Mouse (Mus musculus): ENCODE data around the gene Myh6. TPM values are rescaled to one million over a fixed set of nuclear protein-coding genes. Genes with fewer than 3 reads are reported as not detected.
"Not testable (repeated sequence)": the region's sequence is repeated elsewhere in the genome, so short reads cannot be mapped to it uniquely, and the experiment has no call there.

The Myh6 gene
- total RNA-seq, 2 experiments from 2014 or later = 6.0 to 10.9 TPM

- intact Hi-C loops (cut with DNase I) = loop anchor here (5.0 kb wide), 1 partner anchor 37 kb away; the partner anchor contains the start of gene Myh6
- TF ChIP-seq CTCF (IDR thresholded peaks at IDR 0.05) = no peak
- H3K27ac ChIP-seq = no peak overlapping the region
- DNase-seq (ENCODE audit: extremely low spot score in 1 of 2, low spot score in 2 of 2) = no peak
- H3K4me3 ChIP-seq = no peak overlapping the region
These were observed 37.4 kb upstream of the Myh6 start for GRCm38 (mm10) chr14:55003878-55004855.

- DNase-seq (ENCODE audit: extremely low spot score in 1 of 2, low spot score in 2 of 2) = no peak
- Histone ChIP-seq H3K4me3 (no peak overlapping the region), H3K27ac (no peak overlapping the region)
- no peak for TF ChIP-seq CTCF (IDR thresholded peaks at IDR 0.05)
- intact Hi-C loops (cut with DNase I) = loop anchor here (5.0 kb wide), 1 partner anchor 35 kb away; the partner anchor contains the start of gene Myh6
These were observed 36.0 kb upstream of the Myh6 start for GRCm38 (mm10) chr14:55002687-55003120.

GRCm38 (mm10) chr14:55001938-55002686 lies 35.4 kb upstream of the Myh6 start:
- no peak for DNase-seq (ENCODE audit: extremely low spot score in 1 of 2, low spot score in 2 of 2)
- no peak overlapping the region for H3K27ac ChIP-seq
- no peak for TF ChIP-seq CTCF (IDR thresholded peaks at IDR 0.05)
- no peak overlapping the region for H3K4me3 ChIP-seq
- intact Hi-C loops (cut with DNase I) = loop anchor here (5.0 kb wide), 1 partner anchor 35 kb away; the partner anchor contains the start of gene Myh6

- TF ChIP-seq CTCF (IDR thresholded peaks at IDR 0.05) = no peak; the same call in 1 of the 2 replicates
- intact Hi-C loops (cut with DNase I) = loop anchor here (5.0 kb wide), 1 partner anchor 34 kb away; the partner anchor contains the start of gene Myh6
These were observed 34.7 kb upstream of the Myh6 start for GRCm38 (mm10) chr14:55001446-55001845.

GRCm38 (mm10) chr14:55000814-55001213 lies 34.1 kb upstream of the Myh6 start:
- Histone ChIP-seq H3K4me3 (no peak overlapping the region), H3K27ac (no peak overlapping the region)
- TF ChIP-seq CTCF (IDR thresholded peaks at IDR 0.05) = no peak
- no peak for DNase-seq (ENCODE audit: extremely low spot score in 1 of 2, low spot score in 2 of 2)
- intact Hi-C loops (cut with DNase I) = loop anchor here (5.0 kb wide), 1 partner anchor 34 kb away; the partner anchor contains the start of gene Myh6

More at GRCm38 (mm10) chr14:55001446-55001845, 34.7 kb upstream of the Myh6 start:
- Histone ChIP-seq H3K4me3 (no peak overlapping the region), H3K27ac (no peak overlapping the region)
- no peak for DNase-seq (ENCODE audit: extremely low spot score in 1 of 2, low spot score in 2 of 2)

GRCm38 (mm10) chr14:54999868-55000267 lies 33.1 kb upstream of the Myh6 start:
- intact Hi-C loops (cut with DNase I) = loop anchor here (5.0 kb wide), 1 partner anchor 33 kb away; the partner anchor contains the start of gene Myh6
- not testable (repeated sequence) for H3K4me3 ChIP-seq; H3K27ac ChIP-seq; DNase-seq (ENCODE audit: extremely low spot score in 1 of 2, low spot score in 2 of 2)
- TF ChIP-seq CTCF (IDR thresholded peaks at IDR 0.05) = peak; percentile 24; the same call in 1 of the 2 replicates

GRCm38 (mm10) chr14:54998680-54999079 lies 32.0 kb upstream of the Myh6 start:
- no peak overlapping the region for H3K27ac ChIP-seq
- intact Hi-C loops (cut with DNase I) = no loop called here
- no peak for DNase-seq (ENCODE audit: extremely low spot score in 1 of 2, low spot score in 2 of 2)
- no peak for TF ChIP-seq CTCF (IDR thresholded peaks at IDR 0.05)
- no peak overlapping the region for H3K4me3 ChIP-seq

GRCm38 (mm10) chr14:54997297-54997696 lies 30.6 kb upstream of the Myh6 start:
- TF ChIP-seq CTCF (IDR thresholded peaks at IDR 0.05) = no peak
- DNase-seq (ENCODE audit: extremely low spot score in 1 of 2, low spot score in 2 of 2) = no peak
- Histone ChIP-seq H3K27ac (no peak overlapping the region), H3K4me3 (no peak overlapping the region)
- intact Hi-C loops (cut with DNase I) = no loop called here

- TF ChIP-seq CTCF (IDR thresholded peaks at IDR 0.05) = no peak
- no peak overlapping the region for H3K27ac ChIP-seq
- no peak overlapping the region for H3K4me3 ChIP-seq
- DNase-seq (ENCODE audit: extremely low spot score in 1 of 2, low spot score in 2 of 2) = no peak
- intact Hi-C loops (cut with DNase I) = no loop called here
These were observed 30.1 kb upstream of the Myh6 start for GRCm38 (mm10) chr14:54996793-54997192.

GRCm38 (mm10) chr14:54995457-54996138 lies 28.9 kb upstream of the Myh6 start:
- Histone ChIP-seq H3K27ac (peak overlapping the region; percentile 50), H3K4me3 (no peak overlapping the region)
- peak in 1 of 2 experiments; percentile 56 for DNase-seq (ENCODE audit: extremely low spot score in 1 of 2, low spot score in 2 of 2)
- no peak for TF ChIP-seq CTCF (IDR thresholded peaks at IDR 0.05)
- intact Hi-C loops (cut with DNase I) = no loop called here

GRCm38 (mm10) chr14:54994869-54995186 lies 28.1 kb upstream of the Myh6 start:
- H3K27ac ChIP-seq = no peak overlapping the region
- DNase-seq (ENCODE audit: extremely low spot score in 1 of 2, low spot score in 2 of 2) = no peak
- intact Hi-C loops (cut with DNase I) = no loop called here
- no peak overlapping the region for H3K4me3 ChIP-seq
- TF ChIP-seq CTCF (IDR thresholded peaks at IDR 0.05) = no peak
